Mouse (Mus musculus) brown adipose tissue, adult 24 weeks (tissue): Measurements from ENCODE around the gene Kif1bp. TPM values are rescaled to one million over a fixed set of nuclear protein-coding genes. Genes with fewer than 3 reads are reported as not detected.
"Not testable (repeated sequence)": the region's sequence is repeated elsewhere in the genome, so short reads cannot be mapped to it uniquely, and the experiment has no call there.

Experiments used
- H3K27ac ChIP-seq: fragments of 200-500 bp; replicated peaks from 2 replicates; pipeline ENCODE4 v1.5.1; 2012; ENCODE audit warnings: low read depth, mild to moderate bottlenecking, low read length
- H3K4me1 ChIP-seq: fragments of 200-500 bp; 2 replicates; pipeline ENCODE4 v1.6.1; 2012; ENCODE audit warnings: low read length, mixed read lengths; ENCODE audit not compliant: control insufficient read depth, insufficient read depth, insufficient read length
- H3K4me3 ChIP-seq: fragments of 200-500 bp; 2 replicates; pipeline ENCODE4 v1.5.1; 2012; ENCODE audit warnings: low read depth, mild to moderate bottlenecking, low read length, moderate library complexity; ENCODE audit not compliant: insufficient read depth
- polyA plus RNA-seq: library from polyadenylated mRNA; stranded (reverse); fragments of >200 nt; gene quantifications from 2 replicates; pipeline ENCODE4 v1.2.4, GENCODE M21; 2012; ENCODE audit not compliant: missing spikeins, insufficient read depth, insufficient read length

The Kif1bp gene
- polyA plus RNA-seq: 23.4 and 26.4 TPM in 2 replicates

DNA sequence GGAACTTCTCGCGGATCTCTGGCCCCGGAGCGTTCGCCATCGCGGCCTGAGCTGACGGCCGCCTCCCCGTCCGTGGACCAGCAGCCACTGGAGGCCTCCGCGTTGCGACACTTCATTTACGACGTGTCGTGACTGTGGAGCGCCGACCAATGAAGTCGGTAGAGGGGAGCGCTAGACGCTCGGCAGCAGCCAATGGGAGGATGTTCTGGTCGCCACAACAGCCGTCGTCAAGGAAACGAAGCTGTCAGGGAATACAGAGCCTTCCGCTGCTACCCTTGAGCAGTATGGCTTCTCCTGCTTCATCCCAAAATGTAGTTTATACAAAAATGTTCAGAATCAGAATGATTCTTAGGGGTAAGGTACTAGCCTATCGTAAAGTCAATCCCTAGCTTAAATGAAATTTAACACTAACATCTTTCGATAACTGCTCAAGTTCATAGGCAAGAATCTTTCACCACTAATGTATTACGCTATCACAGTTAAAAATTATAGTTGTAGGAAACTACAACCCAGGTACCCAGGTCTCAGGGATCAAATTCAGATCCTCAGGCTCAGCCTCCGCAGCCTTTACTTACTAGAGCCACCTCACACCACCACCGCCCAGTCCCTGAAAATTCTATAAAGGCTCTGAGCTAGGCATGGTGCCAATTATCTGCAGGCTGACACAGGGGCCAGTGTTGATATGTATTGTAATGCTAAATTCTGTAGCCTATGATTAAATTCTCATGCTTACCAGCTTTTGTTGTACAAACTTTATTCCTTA, at the start of gene Kif1bp:
Gene Kif1bp, minus strand, starts transcription at position 120 of the 763 bp plus-strand sequence.
- Histone ChIP-seq H3K4me1 (no peaks in the 10 kb centered on the region), H3K4me3 (peak within 1 kb of the TSS; percentile 80), H3K27ac (no peak within 1 kb of the TSS; the same call in 1 of the 2 replicates)

DNA sequence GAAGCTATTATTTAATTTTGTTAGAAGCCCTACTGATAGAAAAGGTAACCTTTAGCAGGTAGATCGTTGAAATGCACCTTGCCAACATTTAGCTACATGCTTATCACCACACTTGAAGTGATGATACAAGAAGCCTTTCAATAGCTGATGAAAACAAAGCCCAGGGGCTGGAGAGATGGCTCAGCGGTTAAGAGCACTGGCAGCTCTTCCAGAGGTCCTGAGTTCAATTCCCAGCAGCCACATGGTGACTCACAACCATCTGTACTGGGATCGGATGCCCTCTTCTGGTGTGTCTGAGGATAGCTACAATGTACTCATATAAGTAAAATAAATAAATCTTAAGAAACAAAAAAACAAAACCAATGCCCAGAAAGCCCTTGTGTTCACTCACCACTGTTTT, 25.9 kb upstream of the Kif1bp start:
- H3K27ac ChIP-seq: no peak overlapping the region
- no peak overlapping the region for H3K4me3 ChIP-seq
- H3K4me1 ChIP-seq: peaks cover 2% of the 10 kb centered on the region; the same call in 1 of the 2 replicates

DNA sequence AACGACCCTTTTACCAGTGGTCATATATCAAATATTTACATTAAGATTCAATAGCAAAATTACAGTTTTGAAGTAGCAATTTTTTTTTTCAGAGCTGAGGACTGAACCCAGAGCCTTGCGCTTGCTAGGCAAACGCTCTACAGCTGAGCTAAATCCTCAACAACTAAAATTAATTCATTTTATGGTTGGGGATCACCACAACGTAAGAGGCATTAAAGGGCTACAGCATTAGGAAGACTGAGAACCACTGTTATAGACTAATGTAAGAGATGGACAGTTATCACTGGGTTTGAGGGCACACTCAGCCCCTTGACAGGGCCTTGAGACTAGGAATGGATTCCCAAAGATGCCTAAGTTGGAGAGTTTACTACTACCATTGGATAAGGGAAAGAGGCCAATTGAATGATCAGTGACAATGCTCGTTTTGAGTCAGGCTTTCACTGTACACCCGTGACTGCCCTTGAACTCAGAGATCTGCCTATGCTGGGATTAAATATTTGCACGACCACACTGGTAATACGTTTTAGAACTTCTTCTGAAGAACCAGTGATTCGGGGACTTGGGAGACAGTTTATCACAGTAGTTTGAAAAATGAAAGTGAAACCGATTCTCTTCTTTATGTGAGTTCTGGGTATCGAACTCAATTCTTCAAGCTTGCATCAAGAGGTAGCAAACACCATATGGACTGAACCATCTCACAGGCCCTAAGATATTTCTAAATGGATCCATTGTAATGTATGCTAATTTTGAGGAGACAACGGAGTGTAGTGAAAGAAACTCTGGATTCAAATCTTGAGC, 25.2 kb upstream of the Kif1bp start:
- Histone ChIP-seq H3K27ac (no peak overlapping the region), H3K4me1 (peaks cover 2% of the 10 kb centered on the region; the same call in 1 of the 2 replicates), H3K4me3 (no peak overlapping the region)

DNA sequence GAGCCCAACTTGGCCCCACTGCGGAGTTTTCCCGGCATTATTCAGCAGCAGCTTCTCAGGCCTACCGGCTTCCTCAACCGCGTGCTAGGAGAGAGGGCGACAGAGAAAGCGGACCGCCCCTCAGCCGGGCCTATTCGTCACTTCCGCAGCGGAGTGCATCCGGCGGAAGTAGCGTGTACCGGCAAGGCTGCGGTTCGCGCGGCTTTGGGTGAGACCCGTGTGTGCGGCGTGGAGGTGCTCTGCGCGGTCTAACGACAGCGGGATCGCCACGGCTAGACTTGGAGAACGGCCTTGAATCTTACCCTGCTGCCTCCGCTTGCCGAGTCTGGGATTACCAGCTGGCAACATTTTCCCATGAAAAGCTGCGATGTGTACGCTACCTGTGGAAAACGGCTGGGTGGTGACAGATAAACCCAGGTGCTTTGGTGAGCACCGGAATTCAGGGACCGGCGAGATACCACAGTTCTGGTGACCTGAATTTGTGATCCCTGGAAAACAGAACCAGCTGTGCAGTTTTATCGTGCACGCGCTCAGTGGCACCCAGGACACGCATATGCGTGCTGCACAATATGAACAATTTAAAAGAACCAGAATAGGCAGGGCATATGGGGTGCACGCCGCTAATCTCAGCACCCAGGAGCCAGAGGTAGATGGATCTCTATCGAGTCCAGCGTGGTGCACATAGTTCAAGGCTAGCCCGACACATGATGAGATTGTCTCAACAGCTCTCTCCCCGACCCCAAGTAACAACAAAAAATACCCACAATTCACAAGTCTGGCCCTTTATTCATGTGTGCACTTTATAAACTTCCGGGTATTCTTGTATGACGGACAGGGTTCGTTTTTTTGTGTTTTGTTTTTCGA, 24.2 kb upstream of the Kif1bp start, which contains the start of gene Ddx21:
Gene Ddx21, minus strand, starts transcription at position 105 of the 864 bp plus-strand sequence.
- peak within 1 kb of the TSS; percentile 83 for H3K27ac ChIP-seq
- peak within 1 kb of the TSS; percentile 93 for H3K4me3 ChIP-seq
- peaks cover 2% of the 10 kb centered on the region; the same call in 1 of the 2 replicates for H3K4me1 ChIP-seq

DNA sequence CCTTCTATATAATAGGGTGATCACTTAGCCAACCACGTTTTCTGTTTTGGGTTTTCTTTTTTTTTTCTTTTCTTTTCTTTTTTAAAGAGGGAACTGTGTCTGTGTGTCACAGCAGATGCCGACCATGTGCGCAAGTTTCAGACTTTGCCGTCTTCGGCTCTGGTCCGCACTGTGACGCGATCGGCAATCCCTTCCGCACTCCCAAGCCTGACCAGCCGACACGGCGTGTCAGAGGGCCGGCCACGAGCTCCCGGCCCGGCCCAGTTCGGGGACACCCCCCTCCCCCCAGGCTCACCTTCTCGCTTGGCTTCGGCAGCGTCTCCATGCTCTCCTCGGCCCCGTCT, 23.5 kb upstream of the Kif1bp start:
- Histone ChIP-seq H3K27ac (peak overlapping the region; percentile 83), H3K4me3 (peak overlapping the region; percentile 93), H3K4me1 (peaks cover 2% of the 10 kb centered on the region; the same call in 1 of the 2 replicates)

DNA sequence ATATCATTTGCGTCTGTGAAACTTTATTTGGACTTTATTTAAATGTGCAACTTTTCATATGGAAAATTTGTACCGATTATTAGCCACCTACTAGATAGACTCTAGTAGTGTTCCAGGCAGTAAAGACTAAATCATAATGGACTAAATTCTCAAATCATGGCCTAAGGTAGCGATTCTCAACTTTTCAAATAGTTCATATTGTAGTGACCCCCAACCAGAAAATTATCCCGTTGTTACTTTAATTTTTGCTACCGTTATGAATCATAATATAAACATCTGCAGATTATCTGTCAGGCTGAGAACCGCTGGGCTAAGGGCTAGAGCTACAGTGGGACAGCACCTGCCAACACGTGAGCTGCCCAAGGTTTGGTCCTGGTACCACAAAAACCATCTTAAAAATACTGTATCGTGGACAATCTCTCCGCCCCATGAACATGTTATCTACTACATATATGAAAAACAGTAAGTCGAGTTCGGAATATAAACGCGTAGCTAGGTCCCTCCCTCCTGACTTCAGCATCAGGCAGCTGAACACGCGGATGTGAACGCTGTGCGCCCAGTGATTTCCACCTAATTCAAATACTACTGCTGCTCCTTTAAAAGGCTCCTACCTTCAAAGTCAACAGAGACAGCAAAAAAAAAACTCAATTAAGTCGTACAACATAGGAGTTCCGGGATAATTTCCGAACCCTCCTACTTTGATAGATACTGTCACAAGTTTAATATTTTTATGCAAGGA, 23.0 kb upstream of the Kif1bp start:
- H3K4me3 ChIP-seq: peak overlapping the region; percentile 93
- H3K4me1 ChIP-seq: peaks cover 2% of the 10 kb centered on the region; the same call in 1 of the 2 replicates
- H3K27ac ChIP-seq: no peak overlapping the region; the same call in 1 of the 2 replicates

DNA sequence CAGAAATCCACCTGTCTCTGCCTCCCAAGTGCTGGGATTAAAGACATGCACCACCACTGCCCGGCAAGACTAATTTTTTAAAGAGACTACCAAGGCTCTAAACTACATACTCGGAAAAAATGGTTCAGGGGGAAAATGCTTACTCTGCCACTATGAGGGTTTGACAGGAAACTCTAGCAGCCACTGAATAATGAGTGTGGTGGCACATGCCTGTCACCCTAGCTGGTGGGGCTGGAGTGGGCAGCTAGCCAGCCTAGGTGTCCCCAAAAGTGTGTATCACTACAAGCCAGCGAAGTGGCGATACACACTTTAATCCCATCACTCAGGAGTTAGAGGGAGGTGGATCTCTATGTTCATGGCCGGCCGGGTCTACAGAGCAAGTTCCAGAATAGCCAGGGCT, 21.8 kb upstream of the Kif1bp start:
- Histone ChIP-seq H3K4me3 (no peak overlapping the region), H3K4me1 (peaks cover 2% of the 10 kb centered on the region; the same call in 1 of the 2 replicates), H3K27ac (no peak overlapping the region)

DNA sequence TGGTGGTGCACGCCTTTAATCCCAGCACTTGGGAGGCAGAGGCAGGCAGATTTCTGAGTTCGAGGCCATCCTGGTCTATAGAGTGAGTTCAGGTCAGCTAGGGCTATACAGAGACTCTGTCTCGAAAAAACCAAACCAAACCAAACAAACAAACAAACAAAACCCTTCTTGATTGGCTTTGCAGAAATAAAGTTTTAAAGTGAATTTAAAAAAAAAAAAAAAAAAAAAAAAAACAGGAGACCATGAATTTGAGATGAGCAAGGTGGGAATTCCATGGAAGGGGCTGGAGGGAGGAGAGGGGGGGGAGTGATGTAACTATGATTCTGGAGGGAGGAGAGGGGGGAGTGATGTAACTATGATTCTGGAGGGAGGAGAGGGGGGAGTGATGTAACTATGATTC, 21.1 kb upstream of the Kif1bp start:
- not testable (repeated sequence) for H3K4me3 ChIP-seq, H3K27ac ChIP-seq

DNA sequence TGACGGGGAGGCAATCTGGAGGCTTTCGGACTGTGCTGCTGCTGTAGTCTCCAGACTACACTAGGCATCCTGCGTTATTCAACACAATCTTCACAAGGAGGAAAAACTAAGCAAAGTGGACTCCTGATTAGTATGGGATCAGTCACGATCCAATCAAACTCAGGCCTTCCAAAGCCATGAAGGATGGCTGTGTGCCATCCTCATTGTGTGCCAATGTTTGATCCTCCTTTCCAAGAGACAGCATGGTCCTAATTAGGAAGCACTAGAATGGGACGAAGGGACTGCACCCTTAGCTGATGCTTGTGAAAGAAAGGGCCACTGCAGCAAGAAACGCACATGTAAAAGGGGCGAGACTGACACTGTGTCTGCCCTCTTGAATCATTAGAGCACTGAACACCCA, 14.2 kb upstream of the Kif1bp start:
- H3K27ac ChIP-seq: no peak overlapping the region

More for the DNA sequence above, 21.1 kb upstream of the Kif1bp start:
- not testable (repeated sequence) for H3K4me1 ChIP-seq

DNA sequence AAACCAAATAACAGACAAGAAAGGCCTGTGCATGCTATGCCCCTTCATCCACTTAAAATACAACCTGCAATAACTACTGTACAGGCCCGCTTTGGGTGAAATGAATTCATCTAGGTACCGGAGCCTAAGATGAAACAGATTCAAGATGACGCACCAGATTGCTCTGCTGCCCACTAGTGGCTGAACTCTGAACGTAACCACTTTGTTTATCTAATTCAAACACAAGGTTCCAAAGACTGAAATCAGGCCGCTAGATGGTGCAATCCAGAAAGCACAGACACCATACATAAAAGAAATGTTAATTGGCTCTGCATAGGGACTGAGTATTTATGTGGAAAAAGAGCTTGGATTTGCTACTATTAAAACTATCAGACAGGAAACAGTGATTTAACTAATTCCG, 11.9 kb upstream of the Kif1bp start:
- Histone ChIP-seq H3K4me1 (no peaks in the 10 kb centered on the region; the same call in 1 of the 2 replicates), H3K4me3 (no peak overlapping the region), H3K27ac (no peak overlapping the region)

More for the DNA sequence above, 14.2 kb upstream of the Kif1bp start:
- no peaks in the 10 kb centered on the region; the same call in 1 of the 2 replicates for H3K4me1 ChIP-seq
- H3K4me3 ChIP-seq: no peak overlapping the region

DNA sequence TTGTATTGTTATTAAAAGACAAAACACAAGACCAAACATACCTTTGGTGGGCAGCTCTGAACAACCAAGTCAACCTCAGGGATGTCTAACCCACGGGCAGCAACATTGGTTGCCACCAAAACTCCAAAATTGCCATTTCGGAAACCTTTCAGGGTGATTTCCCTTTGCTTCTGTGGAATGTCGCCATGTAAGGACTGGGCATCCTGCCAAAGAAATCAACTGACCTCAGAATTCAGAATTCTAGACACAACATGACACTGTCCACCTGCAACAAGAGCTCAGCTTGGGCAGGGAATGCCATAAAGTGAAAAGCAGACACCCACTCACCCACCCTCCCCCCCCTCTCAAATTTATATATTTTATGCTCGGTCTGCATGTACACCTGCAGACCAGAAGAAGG, 10.4 kb upstream of the Kif1bp start:
- H3K27ac ChIP-seq: no peak overlapping the region
- no peak overlapping the region for H3K4me3 ChIP-seq
- no peaks in the 10 kb centered on the region; the same call in 1 of the 2 replicates for H3K4me1 ChIP-seq

DNA sequence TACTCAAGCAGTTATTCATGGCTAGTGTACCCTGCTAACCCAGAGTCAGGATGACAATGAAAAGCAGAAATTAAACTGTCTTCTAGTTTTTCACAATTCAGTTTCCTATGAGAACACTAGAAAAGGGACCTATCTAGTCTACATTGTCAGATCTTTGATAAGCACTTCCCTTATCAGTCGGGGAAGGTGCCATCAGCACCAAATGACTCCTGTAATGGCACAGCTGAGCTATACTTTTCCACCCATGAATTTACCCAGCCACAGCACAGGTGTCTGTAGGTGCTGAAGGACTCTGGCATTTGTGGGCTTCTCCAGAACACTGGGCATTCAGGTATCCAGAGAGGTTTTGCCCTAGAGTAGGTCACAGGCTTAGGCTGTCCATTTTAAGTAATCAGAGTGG, 5.0 kb upstream of the Kif1bp start:
- no peak overlapping the region for H3K27ac ChIP-seq
- H3K4me1 ChIP-seq: no peaks in the 10 kb centered on the region

DNA sequence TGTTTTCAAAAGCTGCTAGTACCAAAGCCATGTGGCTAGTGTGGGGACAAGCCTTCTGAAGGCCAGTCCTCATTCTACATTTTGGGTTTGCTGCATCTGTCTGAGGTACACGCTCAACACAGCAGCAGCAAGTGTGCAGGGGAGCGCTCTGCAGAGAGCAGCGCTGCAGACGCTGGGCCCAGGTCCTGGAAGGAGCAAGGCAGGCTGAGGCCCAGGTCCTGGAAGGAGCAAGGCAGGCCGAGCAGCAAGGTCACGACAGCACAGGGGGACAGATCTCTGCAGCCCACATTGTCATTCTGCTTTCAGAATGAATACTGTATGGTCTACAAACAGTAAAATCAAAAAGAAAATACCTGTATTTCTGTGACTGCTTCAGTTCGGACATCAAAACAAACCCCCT, 4.4 kb upstream of the Kif1bp start:
- no peak overlapping the region for H3K4me3 ChIP-seq
- H3K4me1 ChIP-seq: no peaks in the 10 kb centered on the region

More for the DNA sequence above, 5.0 kb upstream of the Kif1bp start:
- H3K4me3 ChIP-seq: no peak overlapping the region

DNA sequence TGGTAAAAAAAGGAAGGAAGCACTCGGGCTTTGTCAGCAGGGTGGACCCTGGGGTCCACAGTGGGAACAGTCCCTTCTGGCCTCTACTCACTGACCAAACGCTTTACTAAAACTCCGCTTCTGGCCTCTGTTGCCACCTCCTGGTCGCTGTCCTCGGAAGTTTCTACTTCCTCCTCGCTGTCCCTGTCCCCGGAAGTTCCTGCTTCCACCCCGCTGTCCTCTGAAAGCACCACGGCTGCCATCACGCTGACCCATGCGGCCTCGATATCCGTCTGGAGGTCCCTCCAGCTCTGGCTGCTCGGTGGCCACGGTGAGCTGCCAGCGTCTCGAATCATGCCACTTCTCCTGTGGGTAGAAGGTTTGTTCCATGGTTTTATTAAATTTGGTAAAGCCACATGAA, 4.0 kb upstream of the Kif1bp start:
- Histone ChIP-seq H3K27ac (no peak overlapping the region), H3K4me3 (no peak overlapping the region), H3K4me1 (no peaks in the 10 kb centered on the region)

More for the DNA sequence above, 4.4 kb upstream of the Kif1bp start:
- no peak overlapping the region for H3K27ac ChIP-seq
